Mouse (Mus musculus) testis, adult 2 months (tissue): Measurements from ENCODE around the gene Sorl1. TPM values are rescaled to one million over a fixed set of nuclear protein-coding genes. Genes with fewer than 3 reads are reported as not detected.

Experiments used
- H3K27ac ChIP-seq: fragments of 200-500 bp; 2 replicates; pipeline ENCODE4 v1.5.1; 2012; ENCODE audit warnings: low read depth, low read length; ENCODE audit not compliant: control insufficient read depth, insufficient read depth
- H3K27me3 ChIP-seq: fragments of 200-500 bp; 2 replicates; pipeline ENCODE4 v1.6.1; 2012; ENCODE audit warnings: mild to moderate bottlenecking, low read length, moderate library complexity; ENCODE audit not compliant: control insufficient read depth, insufficient read depth
- H3K36me3 ChIP-seq: fragments of 200-500 bp; 2 replicates; pipeline ENCODE4 v1.6.1; 2012; ENCODE audit warnings: mild to moderate bottlenecking, low read length; ENCODE audit not compliant: control insufficient read depth, insufficient read depth
- H3K4me1 ChIP-seq: fragments of 200-500 bp; 2 replicates; pipeline ENCODE4 v1.6.1; 2012; ENCODE audit warnings: low read length; ENCODE audit not compliant: control insufficient read depth, insufficient read depth
- H3K4me3 ChIP-seq: fragments of 200-500 bp; 2 replicates; pipeline ENCODE4 v1.5.1; 2012; ENCODE audit warnings: low read depth, mild to moderate bottlenecking, low read length, moderate library complexity, mixed read lengths; ENCODE audit not compliant: control insufficient read depth
- CTCF ChIP-seq: fragments of 200-500 bp; IDR thresholded peaks from 2 replicates; pipeline ENCODE4 v1.5.1; 2012; ENCODE audit warnings: low read depth, mild to moderate bottlenecking, inconsistent platforms, low read length, moderate library complexity; ENCODE audit not compliant: control insufficient read depth, insufficient read depth, insufficient replicate concordance
- POLR2A ChIP-seq: fragments of 200-500 bp; IDR thresholded peaks from 2 replicates; pipeline ENCODE4 v1.6.1; 2012; ENCODE audit warnings: low read depth, mild to moderate bottlenecking, inconsistent platforms, low read length, moderate library complexity; ENCODE audit not compliant: control insufficient read depth
- polyA plus RNA-seq: library from polyadenylated mRNA; depleted of rRNA; stranded (reverse); fragments of >200 nt; gene quantifications from 2 replicates; pipeline ENCODE4 v1.2.3, GENCODE M21; 2012

Sorl1 gene
- polyA plus RNA-seq, 1 experiment, result 3.7 TPM

DNA sequence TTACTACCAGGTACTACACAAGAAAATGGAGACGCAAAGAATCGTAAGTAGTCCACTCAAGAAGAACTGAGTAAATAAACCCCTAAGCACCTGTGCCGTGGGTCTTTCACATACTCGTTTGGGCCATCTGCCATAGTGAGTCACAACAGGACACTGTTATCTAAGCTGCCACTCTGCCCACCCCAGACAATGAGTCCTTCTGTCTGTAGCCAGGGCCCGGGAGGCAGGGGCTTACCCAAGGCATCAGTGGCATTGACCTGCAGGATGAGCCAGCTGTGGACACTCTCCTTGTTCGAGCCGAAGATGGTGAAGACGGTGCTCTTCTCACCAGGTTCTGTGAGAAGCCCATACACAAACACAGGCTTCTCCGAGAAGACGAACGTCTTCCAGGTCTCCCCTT lies 77.8 kb downstream of the Sorl1 start:
- no peaks in the 10 kb centered on the region for H3K27me3 ChIP-seq
- no peaks in the 10 kb centered on the region for H3K36me3 ChIP-seq
- H3K4me1 ChIP-seq, result no peaks in the 10 kb centered on the region
- TF ChIP-seq CTCF, result no peak
- no peak for TF ChIP-seq POLR2A
- no peak overlapping the region for H3K27ac ChIP-seq
- no peak overlapping the region for H3K4me3 ChIP-seq

DNA sequence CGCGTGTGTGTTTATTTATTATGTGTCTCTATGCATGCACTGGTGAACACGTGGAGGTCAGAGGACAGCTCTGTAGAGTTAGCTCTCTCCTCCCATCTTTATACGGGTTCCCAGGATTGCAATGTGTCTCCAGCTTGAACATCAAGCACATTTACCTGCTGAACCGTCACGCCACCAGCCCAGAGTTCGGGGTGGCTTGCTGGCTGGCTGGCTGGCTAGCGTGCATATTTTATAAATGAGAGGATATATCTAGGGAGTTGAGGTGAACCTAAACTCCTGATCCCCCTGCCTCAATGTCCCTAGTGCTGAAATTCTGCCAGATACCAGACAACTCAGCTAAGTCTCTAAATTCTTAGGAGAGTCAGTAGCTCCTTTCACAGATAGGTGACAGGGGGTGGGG lies 79.4 kb downstream of the Sorl1 start:
- Histone ChIP-seq H3K4me1 (no peaks in the 10 kb centered on the region), H3K27ac (no peak overlapping the region), H3K36me3 (no peaks in the 10 kb centered on the region), H3K4me3 (no peak overlapping the region), H3K27me3 (no peaks in the 10 kb centered on the region)
- TF ChIP-seq POLR2A (no peak), CTCF (no peak)

DNA sequence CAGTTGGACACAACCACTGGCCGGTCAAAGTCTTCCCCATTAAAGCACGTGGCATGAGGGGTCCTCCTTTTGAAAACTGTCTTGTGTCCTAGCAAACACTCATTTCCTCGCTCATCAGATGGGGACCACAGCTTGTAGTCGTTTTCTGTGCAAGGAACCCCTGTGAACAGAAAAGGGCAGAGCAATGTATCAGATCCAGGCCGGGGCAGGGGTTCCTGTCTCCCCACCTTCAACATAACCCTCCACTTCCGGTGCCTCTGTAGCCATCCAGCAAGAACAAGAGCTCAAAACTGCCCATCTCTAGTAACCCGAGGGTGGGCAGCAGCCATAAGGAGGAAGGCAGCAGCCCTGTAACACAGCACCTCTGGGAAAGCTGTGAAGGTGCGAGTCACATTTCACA lies 80.2 kb downstream of the Sorl1 start:
- no peak overlapping the region for H3K27ac ChIP-seq
- no peaks in the 10 kb centered on the region for H3K4me1 ChIP-seq
- no peaks in the 10 kb centered on the region for H3K27me3 ChIP-seq
- no peak overlapping the region for H3K4me3 ChIP-seq
- no peaks in the 10 kb centered on the region for H3K36me3 ChIP-seq
- TF ChIP-seq POLR2A (no peak), CTCF (no peak)

DNA sequence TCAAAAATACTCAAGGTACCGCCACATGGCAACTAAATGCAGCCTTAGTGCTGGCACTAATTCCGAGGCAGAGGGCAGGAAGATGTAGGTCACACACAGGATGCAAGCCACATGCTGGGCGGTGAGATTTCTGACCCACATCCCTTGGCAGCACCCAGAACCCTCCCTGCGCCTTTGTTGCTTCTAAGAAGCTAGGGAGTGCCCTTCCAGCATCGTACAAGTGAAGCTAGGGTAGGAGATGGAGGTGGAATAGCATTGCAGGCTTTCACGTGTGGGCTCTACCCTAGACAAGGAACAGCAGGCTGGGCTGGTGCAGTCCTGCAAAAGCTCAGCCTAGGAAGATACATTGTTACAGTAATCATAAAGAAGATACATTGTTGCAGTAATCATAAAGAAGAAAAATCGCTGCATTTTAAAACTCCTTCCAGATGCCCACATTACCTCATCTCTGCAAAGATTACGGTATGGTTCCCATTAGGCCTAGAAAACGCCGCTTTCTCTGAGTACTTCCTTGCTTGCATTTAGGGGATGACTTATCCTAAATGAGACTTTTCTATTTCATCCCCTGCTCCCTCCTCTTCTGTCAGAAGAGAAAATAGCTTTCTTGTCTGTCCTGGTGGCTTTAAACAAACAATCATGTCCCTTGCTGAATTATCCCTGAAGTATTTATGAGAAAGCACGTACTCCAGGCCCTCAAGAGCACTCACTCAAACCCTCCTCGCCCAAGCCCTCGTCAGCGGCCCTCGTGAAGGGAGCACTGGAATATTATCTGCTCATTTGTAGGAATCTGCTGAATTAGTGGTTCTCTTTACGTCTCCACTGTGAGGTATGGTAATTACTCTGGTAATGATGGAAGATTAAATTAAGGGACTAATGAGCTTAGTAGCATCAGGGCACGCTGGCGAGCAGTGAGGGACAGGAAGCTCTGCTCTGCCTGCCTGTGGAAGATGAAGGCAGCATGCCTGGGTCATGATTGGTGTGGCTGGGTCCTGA lies 84.8 kb downstream of the Sorl1 start:
- Histone ChIP-seq H3K27me3 (no peaks in the 10 kb centered on the region), H3K4me1 (no peaks in the 10 kb centered on the region), H3K4me3 (no peak overlapping the region), H3K27ac (no peak overlapping the region), H3K36me3 (no peaks in the 10 kb centered on the region)
- TF ChIP-seq POLR2A (no peak), CTCF (no peak)

DNA sequence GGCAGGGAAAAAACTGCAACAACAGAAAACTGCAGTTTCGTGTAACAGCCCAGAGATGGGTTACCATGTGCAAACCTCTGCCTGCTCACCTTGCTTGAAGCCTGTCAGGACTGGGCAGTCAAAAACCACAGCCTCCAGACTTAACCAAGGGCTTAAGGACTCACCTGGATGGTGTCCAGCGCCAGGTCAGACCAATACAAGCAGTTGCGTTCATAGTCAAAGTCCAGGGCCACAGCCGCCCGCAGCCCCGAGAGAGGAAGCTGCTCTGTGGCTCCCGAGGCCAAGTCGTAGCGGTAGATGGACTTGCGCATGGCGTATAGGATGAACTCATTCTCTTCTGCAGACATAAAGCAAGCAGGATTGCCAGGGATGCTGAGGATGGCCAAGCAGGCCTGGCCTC lies 87.2 kb downstream of the Sorl1 start:
- H3K27ac ChIP-seq, result no peak overlapping the region
- no peaks in the 10 kb centered on the region for H3K27me3 ChIP-seq
- H3K4me1 ChIP-seq, result no peaks in the 10 kb centered on the region
- no peak overlapping the region for H3K4me3 ChIP-seq
- no peaks in the 10 kb centered on the region for H3K36me3 ChIP-seq
- no peak for TF ChIP-seq POLR2A
- no peak for TF ChIP-seq CTCF

DNA sequence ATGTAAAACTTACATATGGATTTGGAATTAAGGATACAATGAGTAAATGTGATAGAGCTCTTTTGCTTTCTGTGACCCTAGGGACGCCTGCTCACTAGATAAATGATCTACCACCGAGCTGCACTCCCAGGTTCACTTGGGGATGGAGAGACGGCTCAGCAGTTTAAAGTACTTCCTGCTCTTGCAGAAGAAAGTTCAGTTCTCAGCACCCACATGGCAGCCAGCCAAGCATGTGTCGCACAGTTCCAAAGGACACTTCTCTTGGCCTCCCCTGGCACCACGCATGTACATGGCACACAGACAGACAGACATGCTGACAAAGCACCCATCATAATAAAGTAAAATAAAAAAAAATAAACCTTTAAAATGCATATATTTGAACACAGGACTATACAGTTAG lies 88.1 kb downstream of the Sorl1 start:
- no peaks in the 10 kb centered on the region for H3K27me3 ChIP-seq

DNA sequence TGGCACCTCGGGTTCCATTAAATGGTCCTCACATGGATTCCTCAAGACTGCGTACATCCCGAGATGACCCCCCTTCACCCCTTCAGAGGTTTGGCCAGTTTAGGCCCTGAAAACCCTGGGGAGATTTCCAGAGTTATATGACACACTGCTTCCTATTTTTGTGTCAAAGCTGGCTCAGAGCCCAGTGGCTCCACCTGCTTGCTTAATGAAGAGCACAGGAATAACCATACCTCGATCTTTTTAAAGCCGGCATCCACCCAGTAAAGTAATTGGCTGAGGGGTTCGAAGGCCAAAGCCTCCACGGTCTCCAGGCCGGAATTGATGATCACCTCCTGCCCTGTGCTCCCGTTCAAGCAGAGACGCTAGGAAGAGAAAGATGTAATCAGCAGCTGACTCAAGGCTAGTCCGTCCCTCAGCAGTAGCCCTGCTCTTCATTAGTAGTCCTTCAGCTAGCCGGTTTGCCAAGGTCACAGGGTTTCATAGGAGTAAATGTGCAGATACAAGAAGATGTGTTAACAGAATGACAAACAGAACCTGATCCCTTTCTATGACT lies 88.8 kb downstream of the Sorl1 start:
- TF ChIP-seq CTCF, result no peak
- TF ChIP-seq POLR2A, result no peak
- no peak overlapping the region for H3K4me3 ChIP-seq
- H3K36me3 ChIP-seq, result no peaks in the 10 kb centered on the region

More for the DNA sequence above, 88.1 kb downstream of the Sorl1 start:
- Histone ChIP-seq H3K4me1 (no peaks in the 10 kb centered on the region), H3K4me3 (no peak overlapping the region), H3K36me3 (no peaks in the 10 kb centered on the region), H3K27ac (no peak overlapping the region)
- TF ChIP-seq POLR2A (no peak), CTCF (no peak)

DNA sequence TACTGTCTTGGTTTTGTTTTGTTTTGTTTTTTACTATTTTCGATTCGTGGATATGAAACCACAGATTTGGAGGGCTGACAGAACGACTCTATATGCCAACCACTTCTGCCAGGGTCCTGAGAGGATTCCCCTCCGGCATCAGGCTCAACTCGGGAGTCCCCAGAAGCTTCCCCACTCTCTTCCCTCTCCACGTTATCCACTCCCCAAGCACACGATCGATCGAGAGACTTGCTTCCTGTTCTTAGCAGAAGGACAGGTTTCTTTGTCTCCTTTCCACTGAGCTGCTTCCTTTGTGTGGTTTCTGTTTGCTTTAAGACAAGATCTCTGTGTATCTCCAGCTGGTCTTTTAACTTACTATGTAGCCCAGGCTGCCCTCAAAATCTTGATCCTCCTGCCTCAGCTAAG lies 90.0 kb downstream of the Sorl1 start:
- TF ChIP-seq POLR2A, result no peak
- TF ChIP-seq CTCF, result no peak
- no peak overlapping the region for H3K27ac ChIP-seq
- no peaks in the 10 kb centered on the region for H3K4me1 ChIP-seq
- H3K4me3 ChIP-seq, result no peak overlapping the region
- H3K36me3 ChIP-seq, result no peaks in the 10 kb centered on the region
- H3K27me3 ChIP-seq, result no peaks in the 10 kb centered on the region

More for the DNA sequence above, 88.8 kb downstream of the Sorl1 start:
- no peak overlapping the region for H3K27ac ChIP-seq
- no peaks in the 10 kb centered on the region for H3K27me3 ChIP-seq
- no peaks in the 10 kb centered on the region for H3K4me1 ChIP-seq
